ENCODE assay signal across 8 mouse cellular contexts in genomic region chr16:37732023-37732761, GRCm38 (mm10). TPM values are rescaled to one million over a fixed set of nuclear protein-coding genes. Genes with fewer than 3 reads are reported as not detected.
DNase-seq lines count a peak whose midpoint lies in the region; ATAC-seq lines count a peak whose summit lies in the region.
"Had no signal": no experiment of that assay in that cellular context is flagged by ENCODE, and none has a peak within 500 bp of the region (broad histone marks: within the 10 kb centered on the region; RNA-seq: fewer than 3 reads in every experiment).

No protein-coding gene starts in this region.

- no peaks in the 10 kb centered on the region for H3K36me3 ChIP-seq in hindbrain, embryonic 16.5 days (ENCODE audit: control insufficient read depth, insufficient read depth, low read length)

- H3K9me3 ChIP-seq in hindbrain, embryonic 16.5 days (ENCODE audit: control insufficient read depth, low read length) = no peaks in the 10 kb centered on the region

- no peaks in the 10 kb centered on the region for H3K27me3 ChIP-seq in hindbrain, embryonic 16.5 days (replicated peaks; ENCODE audit: control insufficient read depth, insufficient read depth, low read length)

- H3K4me2 ChIP-seq in hindbrain, embryonic 16.5 days (ENCODE audit: low read length) = no peak overlapping the region

- peak; percentile 78 for DNase-seq in 3T3-L1 (ENCODE audit: low read depth, low spot score)
- peak; percentile 37 for DNase-seq in MN1 (ENCODE audit: low spot score)
- peak; percentile 50 for DNase-seq in forelimb bud, embryonic 11.5 days (ENCODE audit: low read depth, low spot score)
- no peak for DNase-seq in cerebellum, postnatal 10 days
- DNase-seq in frontal cortex, postnatal 36 days (ENCODE audit: low spot score in 2 of 2) = no peak
- no peak for DNase-seq in urinary bladder, postnatal 4 days (ENCODE audit: low spot score in 2 of 2)
- DNase-seq: thymus, adult 2 months had no signal

- 47% methylated on average over 7 of the region's 7 CpGs for WGBS in hindbrain, embryonic 16.5 days

- ATAC-seq in hindbrain, embryonic 16.5 days = peak; percentile 50; the same call in 1 of the 2 replicates

- H3K4me3 ChIP-seq in hindbrain, embryonic 16.5 days (ENCODE audit: low read length) = no peak overlapping the region

- H3K9ac ChIP-seq in hindbrain, embryonic 16.5 days (ENCODE audit: low read depth, low read length) = no peak overlapping the region

- H3K27ac ChIP-seq in hindbrain, embryonic 16.5 days (ENCODE audit: low read depth, low read length) = no peak overlapping the region; the same call in 1 of the 2 replicates

- H3K4me1 ChIP-seq in hindbrain, embryonic 16.5 days (ENCODE audit: control insufficient read depth, insufficient read depth, low read depth, low read length) = peaks cover 5% of the 10 kb centered on the region

RNA-seq across cellular contexts. Expression of gene Fstl1, which starts 44.5 kb away (rescaled TPM):
- polyA plus RNA-seq in hindbrain, embryonic 16.5 days (2015; fragmentation: Nextera tagmentation; extraction: Ambion mirVana) = 81.2 and 110 TPM in 2 replicates

Comparison
In these comparisons a context has a peak if more than half of its experiments do, and no peak if none do; other contexts are left out.
1. DNase-seq: peak in 3T3-L1 (single experiment), MN1 (single experiment) and forelimb bud, embryonic 11.5 days (single experiment); none in cerebellum, postnatal 10 days (0 of 2), frontal cortex, postnatal 36 days (0 of 2) and urinary bladder, postnatal 4 days (0 of 2).